Mouse (Mus musculus): ENCODE results near the gene Specc1.

Specc1 gene

DNA sequence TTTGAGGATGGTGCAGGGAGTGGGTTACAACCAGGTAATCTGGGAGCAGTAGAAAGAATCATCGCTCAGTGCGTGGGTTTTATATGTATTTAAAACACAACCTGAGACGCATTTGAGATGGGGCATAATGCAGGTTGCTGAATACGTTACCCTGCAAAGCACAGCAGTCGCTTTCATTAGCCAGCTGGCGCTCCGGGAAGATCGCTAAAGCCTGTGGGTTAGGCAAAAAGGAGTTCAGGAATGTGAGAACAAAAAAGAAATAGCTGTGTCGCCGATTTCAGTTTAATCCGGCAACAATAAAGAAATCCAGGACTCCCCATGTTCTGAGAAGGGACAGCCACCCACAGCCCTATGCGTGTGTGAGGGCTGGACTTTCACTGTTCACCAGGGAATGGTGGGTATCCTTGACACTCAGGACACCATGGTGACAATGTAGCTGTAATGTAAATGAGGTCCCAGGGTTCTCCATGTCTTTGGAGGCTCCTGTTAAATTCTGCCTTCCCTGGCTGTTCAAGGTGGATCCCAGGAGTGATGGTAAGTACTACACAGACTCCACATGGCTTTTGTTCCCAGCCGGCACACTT is 58.6 kb downstream of the Specc1 start:
- DNase-seq (ENCODE audit: low read depth, low spot score): no peak

DNA sequence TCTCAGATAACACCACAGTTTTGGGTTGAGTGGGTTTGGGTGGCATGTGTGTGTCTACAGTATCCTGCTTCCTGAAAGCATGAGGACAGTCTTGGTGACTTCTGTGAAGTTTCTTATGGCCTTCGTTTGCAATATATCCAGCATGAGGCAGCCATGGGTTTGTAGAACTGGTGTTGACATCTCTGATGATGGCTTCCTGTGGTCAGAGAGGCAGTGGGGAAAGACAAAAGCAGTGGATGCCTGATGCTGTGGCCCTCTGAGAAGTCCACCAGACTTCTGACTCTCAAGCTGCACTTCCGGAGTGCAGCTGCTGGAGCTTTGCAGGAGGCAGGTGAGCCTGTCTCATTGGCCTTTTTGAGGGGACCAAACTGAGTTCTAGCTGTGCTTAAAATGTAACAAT is 60.4 kb downstream of the Specc1 start:
- no peak for DNase-seq (ENCODE audit: low read depth, low spot score)

DNA sequence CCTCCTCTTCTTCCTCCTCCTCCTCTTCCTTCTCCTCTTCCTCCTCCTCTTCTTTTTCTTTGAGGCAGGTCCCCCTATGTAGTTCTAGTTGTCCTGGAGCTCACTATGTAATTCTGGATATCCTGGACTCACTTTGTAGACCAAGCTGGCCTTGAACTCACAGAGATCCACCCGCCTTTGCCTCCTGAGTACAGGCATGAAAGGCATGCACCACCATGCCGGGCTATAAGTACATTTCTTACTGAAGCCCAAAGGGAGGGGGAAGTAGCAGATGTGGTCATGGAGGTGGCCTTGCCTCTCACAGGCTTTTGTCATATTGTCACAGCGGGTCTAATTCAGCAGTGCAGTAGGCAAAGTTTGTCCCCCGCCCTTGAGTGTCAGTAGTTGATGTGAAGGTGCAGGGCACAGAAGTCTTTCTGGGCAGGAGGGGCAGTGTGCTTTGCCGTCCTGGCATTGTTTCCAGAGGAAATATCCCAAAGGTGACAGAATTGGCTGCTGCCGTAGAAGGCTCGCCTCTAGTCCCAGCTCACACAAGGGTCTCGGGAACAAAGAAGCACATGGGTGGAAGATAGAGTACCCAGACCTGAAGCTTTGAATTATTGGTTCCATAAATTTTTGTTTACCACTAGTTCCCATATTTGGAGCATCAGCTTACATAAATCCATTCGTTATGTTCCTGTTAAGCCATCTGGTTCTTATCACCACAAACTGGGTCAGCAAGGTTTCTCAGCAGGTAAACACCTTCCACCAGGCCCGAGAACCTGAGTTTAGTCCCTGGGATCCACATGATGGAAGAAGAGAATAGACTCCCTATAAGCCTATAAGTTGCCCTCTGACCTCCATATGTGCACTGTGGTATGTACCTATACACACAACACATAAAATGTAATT is 62.0 kb downstream of the Specc1 start:
- no peak for DNase-seq (ENCODE audit: low read depth, low spot score)

DNA sequence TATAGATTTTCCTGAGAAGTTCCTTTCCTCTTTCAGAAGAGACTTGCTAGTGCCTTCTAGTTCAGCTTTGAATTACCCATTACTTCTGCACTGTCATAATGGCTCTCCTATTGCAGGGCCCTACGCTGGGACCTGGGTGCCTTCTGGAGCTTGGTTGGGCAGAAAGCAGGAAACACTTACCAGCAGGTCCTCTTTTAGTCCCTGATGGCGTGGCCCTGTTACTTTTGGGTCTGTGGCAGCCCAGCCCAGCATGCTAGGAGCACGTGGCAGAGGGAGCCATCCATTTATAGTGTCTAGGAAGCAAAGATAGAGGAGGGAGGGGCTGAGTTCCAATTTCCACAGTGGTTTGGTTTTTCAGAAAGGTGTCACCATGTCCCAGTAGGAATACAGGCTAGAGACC is 63.3 kb downstream of the Specc1 start:
- no peak for DNase-seq (ENCODE audit: low read depth, low spot score)

DNA sequence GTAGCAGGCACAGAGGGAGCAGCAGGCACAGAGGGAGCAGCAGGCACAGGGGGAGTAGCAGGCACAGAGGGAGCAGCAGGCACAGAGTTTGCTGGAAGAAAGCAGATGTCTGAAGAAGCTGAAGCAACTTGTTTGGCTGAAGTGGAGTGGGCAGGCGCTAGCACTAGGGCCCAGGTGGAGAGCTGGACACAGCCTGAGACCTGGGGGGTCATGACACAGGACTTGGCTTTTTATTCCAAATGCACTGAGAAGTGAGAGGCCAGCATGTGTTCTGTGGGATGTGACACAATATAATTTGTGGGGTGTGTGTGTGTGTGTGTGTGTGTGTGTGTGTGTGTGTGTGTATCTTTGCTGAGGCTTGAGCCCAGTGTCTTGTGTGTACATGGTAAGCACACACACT is 64.3 kb downstream of the Specc1 start:
- no peak for DNase-seq (ENCODE audit: low read depth, low spot score)

DNA sequence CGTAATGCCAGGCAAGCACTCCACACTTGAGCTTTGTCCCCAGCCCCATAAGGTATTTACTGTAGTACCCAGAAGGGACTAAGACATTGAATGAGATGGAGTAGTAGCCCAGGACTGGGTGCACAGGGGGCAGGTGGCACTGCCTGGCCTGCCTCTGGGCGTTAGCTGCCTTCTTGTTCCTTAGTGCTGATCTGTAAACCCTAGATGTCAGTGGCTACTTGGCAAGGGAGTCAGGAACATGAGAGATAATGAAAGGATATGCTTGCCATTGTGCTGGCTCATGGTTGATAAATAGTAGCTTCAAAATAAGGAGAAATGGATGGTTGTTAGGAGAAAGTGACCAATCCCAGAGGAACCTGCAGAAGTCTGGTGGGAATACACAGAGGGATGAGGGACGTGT is 65.5 kb downstream of the Specc1 start:
- DNase-seq (ENCODE audit: low read depth, low spot score): no peak

DNA sequence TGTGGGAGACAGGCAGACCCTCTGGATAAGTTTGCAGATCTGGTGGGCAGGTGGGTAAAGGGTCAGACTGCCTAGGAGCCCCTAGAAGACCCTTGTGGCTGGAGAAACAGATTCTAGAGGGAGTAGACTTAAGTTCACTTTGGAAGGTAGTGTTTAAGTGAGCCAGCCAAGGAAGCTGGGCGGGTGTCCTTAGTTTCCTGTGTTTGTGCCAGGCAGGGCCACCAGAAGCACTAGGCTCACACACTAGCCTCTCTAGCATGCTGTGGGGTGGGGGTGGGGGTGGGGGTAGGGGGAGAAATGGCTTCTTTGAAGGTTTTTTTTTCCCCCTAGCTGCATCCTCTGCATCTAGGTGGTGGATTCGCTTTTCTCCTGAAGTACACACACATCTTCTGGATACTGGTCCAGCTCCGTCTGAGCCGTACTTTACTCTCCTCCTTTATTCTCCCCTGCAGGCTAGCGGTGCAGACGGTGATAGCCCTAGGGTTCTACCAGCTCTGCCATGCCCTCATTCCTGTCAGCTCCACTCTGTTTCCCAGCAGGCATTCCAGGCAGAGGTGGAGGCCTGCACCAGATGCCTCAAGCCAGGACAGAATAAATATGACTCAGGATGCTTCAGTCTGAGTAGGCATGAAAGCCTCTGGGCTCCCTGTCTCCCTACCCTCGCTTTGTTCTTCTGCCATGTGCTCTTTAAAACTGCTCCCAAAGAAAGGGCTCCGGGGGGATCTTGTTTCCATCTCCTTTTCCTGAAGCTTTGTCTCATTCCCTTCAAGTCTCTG is 66.3 kb downstream of the Specc1 start:
- no peak for DNase-seq (ENCODE audit: low read depth, low spot score)

DNA sequence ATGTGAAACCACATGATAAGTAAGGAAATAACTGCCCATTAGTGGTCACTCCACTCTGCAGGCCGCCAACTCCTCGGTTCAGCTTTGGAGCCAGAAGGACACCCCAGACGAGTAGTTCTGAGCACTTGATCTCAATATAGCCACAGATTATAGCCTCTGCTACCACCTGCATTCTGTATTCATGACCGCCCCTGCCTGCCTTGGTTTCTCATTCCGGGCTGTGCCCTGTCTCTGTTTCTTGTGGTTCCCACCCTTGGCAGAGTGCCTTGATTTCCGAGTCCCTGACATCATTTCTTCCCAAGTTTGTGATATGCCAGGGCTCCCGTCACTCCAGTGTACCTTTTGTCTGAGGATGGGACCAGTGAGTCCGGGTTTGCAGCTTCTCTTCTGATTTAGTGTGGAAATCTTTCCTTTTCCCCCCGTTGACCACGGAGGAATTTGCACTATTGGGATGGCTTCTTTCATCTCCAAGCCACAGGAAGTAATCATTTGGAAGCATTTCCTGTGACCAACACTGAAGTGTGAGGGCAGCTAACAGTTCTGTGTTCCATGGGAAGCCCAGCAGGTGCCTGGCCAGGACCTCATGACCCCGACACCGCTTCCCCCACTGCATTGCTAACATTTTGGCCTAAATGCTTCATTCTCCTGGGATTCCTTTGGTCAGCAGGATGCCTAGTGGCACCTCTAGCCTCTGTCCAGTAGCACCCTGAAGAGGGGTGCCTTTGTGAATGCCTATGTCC is 67.1 kb downstream of the Specc1 start:
- DNase-seq (ENCODE audit: low read depth, low spot score): no peak

DNA sequence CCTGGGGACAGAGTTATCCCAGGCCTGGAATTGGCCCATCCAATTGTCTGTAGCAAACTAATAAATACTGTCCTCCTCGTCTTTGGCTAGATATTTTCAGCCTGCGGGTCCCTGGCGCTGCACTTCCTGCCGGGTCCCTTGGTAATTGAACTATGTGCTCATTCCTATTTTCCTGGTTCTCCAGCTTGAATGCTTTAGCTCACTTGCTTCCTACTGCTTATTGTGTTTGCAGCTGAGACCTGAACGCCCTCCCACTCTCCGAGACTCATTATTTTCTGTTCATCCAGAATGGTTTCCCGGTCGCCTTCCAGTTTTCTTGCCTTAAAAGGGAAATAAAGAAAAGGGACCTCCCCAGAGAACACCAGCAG is 67.7 kb downstream of the Specc1 start:
- DNase-seq (ENCODE audit: low read depth, low spot score): no peak

DNA sequence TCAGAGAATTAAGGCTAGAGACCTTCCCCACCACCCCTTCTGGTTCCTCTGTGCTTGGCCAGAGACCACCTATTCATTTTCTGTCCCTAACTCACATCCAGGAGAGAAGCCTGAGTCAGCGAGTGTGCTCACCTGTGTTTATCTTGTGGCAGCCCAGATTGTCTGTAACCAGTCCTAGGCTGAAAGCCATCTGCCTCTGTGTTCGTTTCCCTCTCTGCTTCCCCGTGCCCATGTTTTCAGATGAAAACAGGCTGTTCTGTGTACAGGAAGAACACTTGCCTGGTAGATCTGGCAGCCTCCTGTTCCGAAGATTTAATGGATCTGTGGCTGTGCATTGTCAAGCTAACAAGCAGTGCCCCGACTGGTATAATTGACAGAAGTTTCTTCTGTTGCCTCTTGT is 68.4 kb downstream of the Specc1 start:
- no peak for DNase-seq (ENCODE audit: low read depth, low spot score)

DNA sequence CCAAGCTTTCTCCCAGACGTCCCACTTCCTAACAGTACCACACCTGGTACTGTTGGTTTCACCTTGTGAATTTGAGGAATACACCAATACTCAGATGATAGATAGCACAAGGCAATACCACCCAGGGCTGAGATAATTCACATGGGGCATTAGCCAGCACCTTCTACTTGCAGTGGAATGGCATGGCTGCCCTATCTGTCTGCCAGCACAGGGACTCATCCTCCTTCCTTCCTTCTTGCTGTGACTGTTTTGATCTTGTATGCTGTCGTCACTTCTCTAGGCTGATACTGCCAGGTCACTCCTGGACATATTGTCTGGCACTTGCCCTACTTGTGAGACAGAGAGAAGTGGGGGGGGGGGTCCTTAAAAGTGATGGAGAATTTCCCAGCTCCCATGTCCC is 69.2 kb downstream of the Specc1 start:
- DNase-seq (ENCODE audit: low read depth, low spot score): no peak

DNA sequence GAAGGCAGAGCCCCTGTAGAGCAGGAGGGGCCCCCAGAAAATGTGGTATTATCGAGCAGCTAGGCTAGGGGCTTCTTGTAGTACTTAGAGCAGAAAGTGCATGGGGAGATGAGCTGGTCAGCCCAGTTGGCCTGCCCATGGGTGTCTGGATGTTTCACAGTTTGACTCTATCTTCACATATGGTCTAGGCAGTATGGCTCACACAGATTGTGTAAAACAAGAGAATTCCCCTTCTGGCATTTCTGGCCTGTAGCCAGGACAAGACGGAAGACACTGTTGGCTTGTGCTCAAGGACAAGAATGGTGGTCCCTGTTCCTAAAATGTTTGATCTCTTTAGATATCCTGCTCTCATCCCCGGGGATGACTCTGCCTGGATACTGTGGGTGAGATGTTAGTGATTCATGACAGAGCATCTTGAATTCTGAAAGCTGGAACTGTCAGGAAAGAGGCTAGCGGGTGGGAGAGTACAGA is 69.8 kb downstream of the Specc1 start:
- no peak for DNase-seq (ENCODE audit: low read depth, low spot score)

DNA sequence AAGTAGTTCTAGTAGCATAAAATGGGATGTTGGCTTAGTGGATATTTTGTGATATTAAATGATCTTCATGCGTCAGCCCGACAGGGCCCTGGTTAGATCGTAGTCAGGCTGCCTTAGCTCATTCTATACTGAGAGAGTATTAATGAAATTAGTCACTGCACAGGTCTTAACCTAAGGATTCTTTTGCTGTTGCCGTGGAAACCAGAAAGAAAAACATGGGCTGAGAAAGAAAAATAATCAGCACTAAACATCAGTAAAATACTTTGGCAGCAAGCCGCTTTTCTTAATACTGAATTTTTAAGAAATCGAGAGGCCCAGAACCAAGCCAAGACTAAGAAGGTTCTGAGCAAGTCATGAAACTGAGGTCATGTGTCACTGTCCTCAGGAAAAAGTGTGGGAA is 70.7 kb downstream of the Specc1 start:
- no peak for DNase-seq (ENCODE audit: low read depth, low spot score)

DNA sequence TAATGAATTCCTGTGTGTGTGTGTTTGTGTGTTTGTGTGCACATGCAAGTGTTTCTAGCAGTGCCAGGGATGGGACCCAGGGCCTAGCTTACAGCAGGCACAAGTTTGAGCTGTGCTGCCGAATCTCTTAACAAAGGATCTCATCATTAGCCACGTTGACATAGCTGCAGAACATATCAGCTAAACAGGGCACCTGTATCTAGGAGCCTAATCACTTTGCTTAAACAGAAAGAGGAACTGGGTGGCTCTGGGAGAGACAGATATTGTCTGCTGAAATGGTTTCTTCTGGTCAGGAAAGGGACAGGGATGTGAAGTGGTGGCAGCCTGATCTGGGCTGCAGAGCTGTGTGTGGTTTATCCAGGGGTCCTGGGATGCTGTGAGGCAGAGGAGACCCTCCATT is 71.1 kb downstream of the Specc1 start:
- DNase-seq (ENCODE audit: low read depth, low spot score): no peak

DNA sequence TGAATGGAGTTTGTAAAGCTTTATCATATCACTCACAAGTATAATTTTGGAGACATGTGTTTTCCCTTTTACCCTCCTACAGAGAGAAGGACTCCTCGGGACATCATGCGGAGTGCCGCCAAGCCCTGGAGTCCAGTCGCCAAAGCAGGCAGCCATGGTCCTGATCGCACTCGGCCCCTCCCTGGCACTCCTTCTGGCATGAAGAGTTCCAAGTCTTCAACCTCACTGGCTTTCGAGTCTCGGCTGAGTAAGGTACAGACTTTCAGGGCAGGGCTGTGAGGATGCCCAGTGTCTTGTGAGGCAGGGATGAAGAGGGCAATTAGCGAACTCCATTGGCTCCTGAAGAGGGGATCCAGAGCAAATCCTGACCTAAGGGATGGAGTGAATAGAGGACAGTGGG is 72.6 kb downstream of the Specc1 start:
- DNase-seq (ENCODE audit: low read depth, low spot score): no peak

DNA sequence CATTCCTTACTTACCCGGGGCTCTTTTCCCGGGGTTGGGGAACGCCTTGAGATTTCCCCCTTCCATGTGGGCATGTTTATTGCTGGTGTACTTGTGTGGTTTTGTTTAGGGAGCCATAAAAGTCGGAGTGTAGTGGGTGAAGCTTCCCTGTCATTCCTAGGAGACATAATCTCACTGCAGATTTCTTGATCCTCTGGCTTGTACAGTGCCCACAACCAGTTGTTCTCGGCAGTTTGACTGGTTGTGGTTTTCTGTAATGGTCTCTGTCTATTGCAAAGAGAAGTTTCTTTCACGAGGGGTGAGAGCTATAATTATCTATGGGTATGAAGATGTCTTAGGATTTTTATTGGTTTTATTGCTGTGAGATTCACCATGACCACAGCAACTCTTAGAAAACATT is 78.0 kb downstream of the Specc1 start:
- no peak for DNase-seq (ENCODE audit: low read depth, low spot score)

DNA sequence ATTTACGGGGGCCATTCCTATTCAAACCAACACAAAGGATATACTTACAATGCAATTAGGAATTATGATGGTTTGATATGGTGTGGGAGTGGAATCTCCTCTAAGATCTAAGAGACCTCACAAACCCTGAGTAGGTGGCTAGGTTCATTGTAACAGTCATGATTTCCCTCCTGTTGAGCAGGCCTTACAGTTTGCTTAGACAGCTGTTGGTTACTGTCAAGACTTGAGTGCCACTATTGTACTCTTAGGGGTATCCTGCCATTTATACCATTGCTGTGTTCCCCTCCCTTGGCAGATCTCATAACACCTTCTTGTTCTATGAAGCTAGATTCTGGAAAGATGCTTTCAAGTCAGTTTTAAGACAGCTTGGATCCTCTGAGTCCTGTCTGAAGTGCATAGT is 78.7 kb downstream of the Specc1 start:
- DNase-seq (ENCODE audit: low read depth, low spot score): no peak

DNA sequence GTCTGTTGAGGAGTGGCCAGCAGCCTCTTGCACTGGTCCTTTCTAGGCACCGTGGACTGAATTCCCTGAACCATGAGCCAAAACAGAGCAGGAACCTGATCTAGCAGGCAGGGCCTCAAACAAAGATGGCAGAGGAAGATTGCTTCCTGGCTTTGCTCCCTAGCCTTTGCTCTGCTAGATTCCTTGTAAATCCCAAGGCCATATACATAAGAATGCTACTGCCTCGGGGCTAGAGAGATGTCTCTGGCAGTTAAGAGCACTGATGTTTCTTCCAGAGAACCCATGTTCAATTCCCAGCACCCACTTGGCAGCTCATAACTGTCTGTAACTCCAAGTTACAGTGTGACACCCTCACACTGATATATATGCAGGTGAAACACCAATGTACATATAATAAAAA is 83.6 kb downstream of the Specc1 start:
- no peak for DNase-seq (ENCODE audit: low read depth, low spot score)

DNA sequence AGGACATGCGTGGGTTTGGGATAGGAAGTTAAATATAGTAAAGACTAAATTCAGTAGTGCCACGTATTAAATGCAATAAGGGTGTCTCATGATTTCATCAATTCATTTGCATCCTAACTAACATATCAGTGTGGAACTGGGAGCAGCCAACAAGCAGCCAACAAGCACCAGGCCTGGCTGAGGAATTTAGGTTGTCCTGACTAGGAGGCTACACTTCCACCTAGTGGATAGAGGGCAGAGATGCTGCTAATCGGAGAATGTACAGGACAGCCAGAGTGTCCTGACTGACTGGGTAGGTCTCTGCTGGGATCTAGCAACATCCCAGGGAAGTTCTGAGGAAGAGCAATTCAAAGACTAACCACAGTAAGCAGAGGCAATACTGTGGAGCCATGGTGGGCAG is 88.1 kb downstream of the Specc1 start:
- DNase-seq (ENCODE audit: low read depth, low spot score): peak; percentile 16

DNA sequence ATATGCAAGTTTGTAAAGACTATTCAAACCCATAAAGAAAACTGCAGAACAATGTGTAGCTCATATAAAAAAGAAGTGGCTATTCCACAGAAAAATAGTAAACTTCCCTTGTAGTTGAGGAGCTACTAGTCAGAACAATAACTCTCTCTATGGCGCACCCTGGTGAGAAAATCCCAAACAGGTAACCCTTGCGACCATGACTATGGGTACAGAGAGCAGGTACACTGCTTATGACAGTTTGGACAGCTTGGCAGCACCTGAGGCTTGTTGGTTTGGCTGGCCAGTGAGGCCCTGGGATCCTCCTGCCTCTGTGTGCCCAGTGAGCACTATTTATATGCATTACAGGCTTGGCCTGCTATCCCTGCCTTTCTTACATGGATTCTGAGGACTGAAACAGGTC is 89.4 kb downstream of the Specc1 start:
- no peak for DNase-seq (ENCODE audit: low read depth, low spot score)

DNA sequence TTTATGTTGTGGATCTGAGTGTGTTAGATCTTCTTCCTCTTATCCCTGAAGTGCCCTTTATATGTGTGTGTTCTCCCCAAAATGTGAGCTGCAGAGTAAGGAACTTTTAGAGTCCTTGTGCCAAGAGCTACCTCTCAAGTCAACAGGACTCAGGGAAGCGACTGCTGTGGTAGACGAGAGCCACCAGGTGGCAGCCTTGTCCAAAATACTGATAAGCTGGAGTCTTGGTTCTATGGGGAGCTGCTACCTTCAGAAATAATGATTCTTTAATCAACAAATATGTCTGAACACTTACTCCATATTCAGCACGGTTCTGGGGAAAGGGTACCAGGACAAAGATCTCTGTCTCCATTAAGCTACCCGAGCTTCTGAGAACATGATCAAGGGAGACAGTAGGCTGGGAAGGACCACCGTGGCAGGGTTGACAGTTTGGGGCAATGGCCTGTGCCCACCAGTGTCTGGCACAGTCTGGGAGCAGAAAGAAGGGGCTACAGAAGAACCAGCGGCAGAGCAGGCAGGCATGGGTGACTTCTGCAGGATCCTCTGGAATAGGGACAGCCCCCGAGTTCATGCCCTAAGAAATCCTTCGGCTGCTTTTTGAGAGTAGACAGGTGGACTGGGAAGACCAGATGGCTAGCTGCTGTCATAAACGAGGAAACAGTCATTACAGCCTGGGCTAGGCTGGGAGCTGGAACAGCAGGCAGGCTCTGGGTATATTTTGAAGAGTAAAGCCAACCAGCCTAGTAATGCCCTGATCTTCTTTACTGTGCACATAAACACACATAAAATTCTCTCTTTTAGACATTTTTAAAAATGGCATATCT is 91.5 kb downstream of the Specc1 start:
- peak; percentile 77 for DNase-seq (ENCODE audit: low read depth, low spot score)
